In the genomic region with DNA sequence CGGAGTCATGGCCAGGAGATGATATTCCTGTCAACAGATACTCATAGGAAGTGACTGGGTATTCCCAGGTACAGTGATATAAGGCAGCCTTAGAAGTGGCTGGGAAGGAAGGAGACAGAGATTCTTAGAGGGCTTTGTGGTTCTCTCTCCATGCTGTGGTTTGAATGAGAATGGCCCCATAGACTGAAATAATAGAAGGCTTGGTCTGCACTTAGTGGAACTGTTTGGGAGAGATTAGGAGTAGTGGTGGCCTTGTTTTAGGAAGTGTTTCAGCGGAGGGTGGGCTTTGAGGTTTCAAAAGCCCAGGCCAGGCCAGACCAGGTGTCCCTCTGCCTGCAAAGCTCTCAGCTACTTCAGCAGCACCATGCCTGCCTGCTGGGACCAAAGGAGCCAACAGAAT, we compare ENCODE assay signal across 31 mouse cellular contexts.
"Had no signal": no experiment of that assay in that cellular context is flagged by ENCODE, and none has a peak within 500 bp of the region (broad histone marks: within the 10 kb centered on the region; RNA-seq: fewer than 3 reads in every experiment).

No protein-coding gene starts in this region.

- H3K36me3 ChIP-seq: limb, embryonic 10.5 days; limb, embryonic 12.5 days; limb, embryonic 13.5 days; limb, embryonic 15.5 days; liver, embryonic 12.5 days; liver, embryonic 13.5 days; liver, embryonic 15.5 days; lung, embryonic 15.5 days; midbrain, embryonic 10.5 days; midbrain, embryonic 12.5 days; midbrain, embryonic 13.5 days; midbrain, embryonic 15.5 days; neural tube, embryonic 12.5 days; neural tube, embryonic 13.5 days had no signal

- ATAC-seq: liver, embryonic 12.5 days; liver, postnatal 0 days; lung, postnatal 0 days; midbrain, embryonic 13.5 days; midbrain, embryonic 15.5 days; midbrain, embryonic 16.5 days had no signal

- H3K4me3 ChIP-seq: limb, embryonic 10.5 days; limb, embryonic 12.5 days; limb, embryonic 13.5 days; limb, embryonic 15.5 days; liver, embryonic 12.5 days; liver, embryonic 13.5 days; liver, embryonic 15.5 days; lung, embryonic 15.5 days; megakaryocyte, embryonic 14.5 days; midbrain, embryonic 10.5 days; midbrain, embryonic 12.5 days; midbrain, embryonic 13.5 days; midbrain, embryonic 15.5 days; myocyte; neural tube, embryonic 12.5 days; neural tube, embryonic 13.5 days had no signal

- H3K4me1 ChIP-seq: limb, embryonic 10.5 days; limb, embryonic 12.5 days; limb, embryonic 13.5 days; limb, embryonic 15.5 days; liver, embryonic 12.5 days; liver, embryonic 13.5 days; liver, embryonic 15.5 days; lung, embryonic 15.5 days; megakaryocyte, embryonic 14.5 days; midbrain, embryonic 10.5 days; midbrain, embryonic 12.5 days; midbrain, embryonic 13.5 days; midbrain, embryonic 15.5 days; neural tube, embryonic 12.5 days had no signal

- H3K9ac ChIP-seq: limb, embryonic 12.5 days; limb, embryonic 13.5 days; limb, embryonic 15.5 days; liver, embryonic 12.5 days; liver, embryonic 13.5 days; liver, embryonic 14.5 days; liver, embryonic 15.5 days; liver, postnatal 0 days; lung, embryonic 14.5 days; lung, embryonic 15.5 days; midbrain, embryonic 12.5 days; midbrain, embryonic 13.5 days; midbrain, embryonic 15.5 days; neural tube, embryonic 12.5 days; neural tube, embryonic 13.5 days had no signal

- H3K27ac ChIP-seq: limb, embryonic 10.5 days; limb, embryonic 12.5 days; limb, embryonic 13.5 days; limb, embryonic 15.5 days; liver, embryonic 12.5 days; liver, embryonic 13.5 days; liver, embryonic 14.5 days; liver, embryonic 15.5 days; lung, embryonic 15.5 days; macrophage; midbrain, embryonic 10.5 days; midbrain, embryonic 12.5 days; midbrain, embryonic 13.5 days; midbrain, embryonic 15.5 days; neural tube, embryonic 12.5 days; neural tube, embryonic 13.5 days had no signal

- H3K9me3 ChIP-seq: limb, embryonic 10.5 days; limb, embryonic 12.5 days; limb, embryonic 13.5 days; limb, embryonic 15.5 days; liver, embryonic 12.5 days; liver, embryonic 13.5 days; liver, embryonic 15.5 days; lung, embryonic 15.5 days; midbrain, embryonic 10.5 days; midbrain, embryonic 12.5 days; midbrain, embryonic 13.5 days; midbrain, embryonic 15.5 days; neural tube, embryonic 12.5 days; neural tube, embryonic 13.5 days had no signal

- DNase-seq: left cerebral cortex, postnatal 4 days; liver; liver, embryonic 13.5 days; liver, postnatal 0 days; lung, adult 18-20 months; lung, adult 2 months; lung, embryonic 14.5 days; lung, postnatal 10 days; lung, postnatal 14 days; lung, postnatal 36 days; lung, postnatal 4 days; midbrain, embryonic 14.5 days had no signal
